Comparison of ENCODE assay signal across 18 mouse cellular contexts in the genomic region with DNA sequence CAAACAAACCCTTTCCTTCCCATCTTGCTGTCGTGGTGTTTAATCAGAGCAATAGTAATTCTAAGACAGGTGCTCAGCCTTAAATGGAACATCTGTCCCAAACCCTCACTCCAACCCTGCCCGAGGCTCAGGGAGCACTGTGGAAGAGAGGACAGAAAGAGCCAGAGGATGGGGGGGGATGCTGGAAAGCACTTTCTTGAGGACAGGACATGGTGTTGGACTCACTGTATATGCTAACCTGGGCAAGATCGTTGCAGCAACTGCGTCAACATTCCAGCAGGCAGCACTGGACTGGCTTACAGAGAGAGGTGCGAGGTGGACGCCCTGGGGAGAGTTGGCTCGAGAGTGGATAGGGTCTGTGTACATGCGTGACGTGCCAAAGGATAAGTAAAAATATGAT. TPM values are rescaled to one million over a fixed set of nuclear protein-coding genes. Genes with fewer than 3 reads are reported as not detected.
"Had no signal": no experiment of that assay in that cellular context is flagged by ENCODE, and none has a peak within 500 bp of the region (broad histone marks: within the 10 kb centered on the region; RNA-seq: fewer than 3 reads in every experiment).

No protein-coding gene starts in this region.

- H3K4me2 ChIP-seq: lung, embryonic 14.5 days; midbrain, embryonic 12.5 days; midbrain, embryonic 15.5 days; neural tube, embryonic 12.5 days had no signal

- H3K36me3 ChIP-seq: midbrain, embryonic 12.5 days; midbrain, embryonic 15.5 days; neural tube, embryonic 12.5 days had no signal

- DNase-seq: lung, adult 18-20 months; lung, embryonic 14.5 days; lung, postnatal 10 days; lung, postnatal 4 days; retina, postnatal 1 day; right cerebral cortex, adult 18-20 months; right cerebral cortex, postnatal 25 days; right cerebral cortex, postnatal 4 days; spleen, adult 18-20 months; thymus, adult 18-20 months; thymus, postnatal 14 days; thymus, postnatal 36 days had no signal

- H3K9me3 ChIP-seq: midbrain, embryonic 12.5 days; midbrain, embryonic 15.5 days; neural tube, embryonic 12.5 days had no signal

- H3K27ac ChIP-seq: liver, embryonic 14.5 days; midbrain, embryonic 12.5 days; midbrain, embryonic 15.5 days; neural tube, embryonic 12.5 days had no signal

- ATAC-seq: midbrain, embryonic 15.5 days had no signal

- H3K27me3 ChIP-seq: midbrain, embryonic 12.5 days; midbrain, embryonic 15.5 days; neural tube, embryonic 12.5 days had no signal

- H3K4me1 ChIP-seq: midbrain, embryonic 15.5 days; neural tube, embryonic 12.5 days had no signal

- H3K4me3 ChIP-seq: midbrain, embryonic 12.5 days; midbrain, embryonic 15.5 days; myocyte; neural tube, embryonic 12.5 days had no signal

- H3K9ac ChIP-seq: liver, embryonic 14.5 days; lung, embryonic 14.5 days; midbrain, embryonic 12.5 days; midbrain, embryonic 15.5 days; neural tube, embryonic 12.5 days had no signal

RNA-seq across cellular contexts. Expression of gene Degs2, which starts 47.3 kb away (rescaled TPM):
- total RNA-seq: megakaryocyte-erythroid progenitor cell, adult 5-6 weeks had no signal
